Mouse (Mus musculus) CH12.LX (cell line): ENCODE measurements at regions not wholly inside any gene's neighbourhood (a gene's known extent, or its start where the extent isn't known, plus 50 kb on each side); places are given as distances from the start of the nearest gene placed in this dataset.

ENCODE experiments used
- CHD2 ChIP-seq: IDR thresholded peaks from 2 replicates; pipeline ENCODE4 v1.6.1; 2011; ENCODE audit warnings: low read length, improper control_type of control experiment
- CTCF ChIP-seq, 2 experiments: IDR thresholded peaks in 1 of 2; conservative IDR thresholded peaks in 1 of 2; 2 replicates each; pipeline ENCODE4 v1.5.1; 2011 to 2012; ENCODE audit warnings: low read depth in 2 of 2, low read length in 2 of 2, improper control_type of control experiment in 1 of 2, inconsistent platforms in 1 of 2, mild to moderate bottlenecking in 1 of 2, moderate library complexity in 1 of 2
- E2F4 ChIP-seq: IDR thresholded peaks from 2 replicates; pipeline ENCODE4 v1.6.1; 2011; ENCODE audit warnings: low read depth, low read length, improper control_type of control experiment; ENCODE audit not compliant: insufficient replicate concordance
- EP300 ChIP-seq: IDR thresholded peaks from 2 replicates; pipeline ENCODE4 v1.6.1; 2011; ENCODE audit warnings: low read length, improper control_type of control experiment
- ETS1 ChIP-seq: conservative IDR thresholded peaks from 2 replicates; pipeline ENCODE4 v1.6.1; 2012; ENCODE audit warnings: low read depth, mild to moderate bottlenecking, inconsistent platforms, low read length, improper control_type of control experiment, moderate library complexity
- HCFC1 ChIP-seq: IDR thresholded peaks from 2 replicates; pipeline ENCODE4 v1.6.1; 2012; ENCODE audit warnings: low read depth, mild to moderate bottlenecking, inconsistent platforms, low read length, improper control_type of control experiment
- MAFK ChIP-seq: IDR thresholded peaks from 2 replicates; pipeline ENCODE4 v1.6.1; 2011; ENCODE audit warnings: low read length, improper control_type of control experiment; ENCODE audit not compliant: insufficient replicate concordance
- MYC ChIP-seq: IDR thresholded peaks from 2 replicates; pipeline ENCODE4 v1.6.1; 2011; ENCODE audit warnings: low read depth, mild to moderate bottlenecking, improper control_type of control experiment, low read length
- NRF1 ChIP-seq: IDR thresholded peaks from 2 replicates; pipeline ENCODE4 v1.6.1; 2014; ENCODE audit warnings: low read depth, mild to moderate bottlenecking, inconsistent platforms, low read length, improper control_type of control experiment, moderate library complexity
- POLR2A ChIP-seq: IDR thresholded peaks from 2 replicates; pipeline ENCODE4 v1.6.1; 2011; ENCODE audit warnings: low read depth, mild to moderate bottlenecking, improper control_type of control experiment, low read length
- SIN3A ChIP-seq: IDR thresholded peaks from 2 replicates; pipeline ENCODE4 v1.6.1; 2012; ENCODE audit warnings: low read length, improper control_type of control experiment, inconsistent platforms
- TBP ChIP-seq: conservative IDR thresholded peaks from 2 replicates; pipeline ENCODE4 v1.6.1; 2011; ENCODE audit warnings: low read depth, low read length, improper control_type of control experiment
- ZKSCAN1 ChIP-seq: IDR thresholded peaks from 2 replicates; pipeline ENCODE4 v1.6.1; 2012; ENCODE audit warnings: low read depth, inconsistent platforms, low read length, improper control_type of control experiment, borderline replicate concordance

- TF ChIP-seq MAFK (no peak), CTCF (conservative IDR thresholded peaks at IDR 0.05 in 1 of 2, IDR thresholded peaks at IDR 0.05 in 1 of 2; ENCODE audit: low read depth in 2 of 2, low read length in 2 of 2) (no peak), ETS1 (no peak), HCFC1 (no peak), MYC (no peak), ZKSCAN1 (no peak), EP300 (no peak), POLR2A (no peak), SIN3A (no peak), E2F4 (no peak), TBP (no peak), NRF1 (no peak), CHD2 (no peak)
Measured at GRCm38 (mm10) chr11:38021704-38022103, 785.9 kb upstream of the Tenm2 start.
